Mouse (Mus musculus): ENCODE results near the gene Tmem114.

Tmem114 gene

GRCm38 (mm10) chr16:8406708-8407107, 18.2 kb downstream of the Tmem114 start:
- peak; percentile 82 to 86 for DNase-seq

GRCm38 (mm10) chr16:8402663-8403062, 22.3 kb downstream of the Tmem114 start:
- DNase-seq: no peak

- DNase-seq: peak in 1 of 2 experiments; percentile 29
Observed at GRCm38 (mm10) chr16:8401171-8401955, 23.6 kb downstream of the Tmem114 start.

- DNase-seq: peak; percentile 36 to 49
Observed at GRCm38 (mm10) chr16:8399868-8400267, 25.1 kb downstream of the Tmem114 start.

GRCm38 (mm10) chr16:8394946-8395345, 30.0 kb downstream of the Tmem114 start:
- no peak for DNase-seq

GRCm38 (mm10) chr16:8388491-8388890, 36.4 kb downstream of the Tmem114 start:
- no peak for DNase-seq

- DNase-seq: no peak
Observed at GRCm38 (mm10) chr16:8386386-8386785, 38.5 kb downstream of the Tmem114 start.

GRCm38 (mm10) chr16:8385679-8386078, 39.3 kb downstream of the Tmem114 start:
- DNase-seq: no peak

- DNase-seq: peak; percentile 15 to 26
Observed at GRCm38 (mm10) chr16:8384772-8385171, 40.2 kb downstream of the Tmem114 start.

GRCm38 (mm10) chr16:8383396-8383795, 41.5 kb downstream of the Tmem114 start:
- no peak for DNase-seq

- DNase-seq: no peak
Observed at GRCm38 (mm10) chr16:8363066-8363465, 61.9 kb downstream of the Tmem114 start.

Data from kidney, postnatal 4 days (tissue).